Mouse (Mus musculus): ENCODE measurements around the gene Itpk1. TPM values are rescaled to one million over a fixed set of nuclear protein-coding genes. Genes with fewer than 3 reads are reported as not detected.
"Not testable (repeated sequence)": the region's sequence is repeated elsewhere in the genome, so short reads cannot be mapped to it uniquely, and the experiment has no call there.

The Itpk1 gene
- polyA plus RNA-seq, 1 experiment from 2014 or later, result 24.0 TPM

DNA sequence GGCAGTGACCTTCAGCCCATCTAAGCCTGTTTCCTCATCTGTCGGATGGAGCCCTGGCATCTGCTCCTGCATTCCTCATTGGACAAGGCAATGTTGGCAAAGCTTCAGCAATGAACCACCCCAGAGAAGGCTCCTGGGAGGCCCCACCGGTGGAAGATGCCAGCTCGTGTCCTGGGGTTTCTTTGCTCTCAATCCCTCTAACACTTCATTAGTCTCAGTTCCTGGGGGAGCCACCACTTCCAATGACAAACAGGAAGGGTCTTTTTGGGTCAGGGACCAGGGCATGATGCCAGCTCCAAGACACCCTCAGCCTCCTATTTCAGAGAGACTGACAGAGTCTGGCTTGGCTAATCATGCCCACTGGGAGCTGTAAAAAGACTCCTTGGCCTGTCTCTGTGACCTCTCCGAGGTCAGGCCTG, 71.6 kb downstream of the Itpk1 start:
- Histone ChIP-seq H3K27me3 (ENCODE audit: control insufficient read depth, insufficient read depth, low read length) (no peaks in the 10 kb centered on the region), H3K27ac (replicated peaks; ENCODE audit: low read depth, low read length) (no peak overlapping the region), H3K36me3 (ENCODE audit: control insufficient read depth, insufficient read depth, low read length) (no peaks in the 10 kb centered on the region), H3K9ac (replicated peaks; ENCODE audit: low read length) (no peak overlapping the region), H3K4me3 (replicated peaks; ENCODE audit: low read depth, low read length) (no peak overlapping the region), H3K9me3 (ENCODE audit: control insufficient read depth, low read length) (no peaks in the 10 kb centered on the region), H3K4me2 (ENCODE audit: low read length) (no peak overlapping the region), H3K4me1 (ENCODE audit: control insufficient read depth, insufficient read depth, low read length) (peaks cover 9% of the 10 kb centered on the region; the same call in 1 of the 2 replicates)
- 65% methylated on average over 4 of the region's 4 CpGs for WGBS
- ATAC-seq (ENCODE audit: low FRiP score, low TSS enrichment), result no peak
- DNase-seq, result peak; percentile 38

DNA sequence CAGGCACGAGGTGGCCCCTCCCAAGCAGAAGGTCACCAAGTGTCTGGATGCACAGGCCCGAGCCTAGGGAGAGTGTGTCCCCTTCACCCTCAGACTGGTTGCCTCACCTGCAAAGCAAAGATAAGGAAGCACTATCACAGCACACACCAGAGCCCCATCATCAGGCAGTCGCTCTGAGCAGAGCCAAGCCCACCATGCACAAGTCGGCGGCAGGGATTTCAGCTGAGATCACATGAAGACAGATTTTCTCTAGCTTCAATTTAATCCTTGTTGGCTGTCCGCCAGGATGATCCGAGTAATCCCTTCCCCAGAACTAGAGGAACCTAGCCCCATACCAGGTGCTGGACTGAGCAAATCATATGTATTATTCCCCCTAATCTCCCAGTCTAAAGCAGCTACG, 73.0 kb downstream of the Itpk1 start:
- Histone ChIP-seq H3K27me3 (ENCODE audit: control insufficient read depth, insufficient read depth, low read length) (no peaks in the 10 kb centered on the region), H3K9ac (replicated peaks; ENCODE audit: low read length) (no peak overlapping the region), H3K36me3 (ENCODE audit: control insufficient read depth, insufficient read depth, low read length) (no peaks in the 10 kb centered on the region), H3K4me2 (ENCODE audit: low read length) (no peak overlapping the region), H3K4me1 (ENCODE audit: control insufficient read depth, insufficient read depth, low read length) (peaks cover 9% of the 10 kb centered on the region; the same call in 1 of the 2 replicates), H3K4me3 (replicated peaks; ENCODE audit: low read depth, low read length) (no peak overlapping the region), H3K27ac (replicated peaks; ENCODE audit: low read depth, low read length) (peak overlapping the region; percentile 38), H3K9me3 (ENCODE audit: control insufficient read depth, low read length) (no peaks in the 10 kb centered on the region)
- DNase-seq (peak; percentile 85), ATAC-seq (ENCODE audit: low FRiP score, low TSS enrichment) (peak; percentile 51; the same call in 1 of the 2 replicates)
- WGBS, result 38% methylated on average over 8 of the region's 8 CpGs

DNA sequence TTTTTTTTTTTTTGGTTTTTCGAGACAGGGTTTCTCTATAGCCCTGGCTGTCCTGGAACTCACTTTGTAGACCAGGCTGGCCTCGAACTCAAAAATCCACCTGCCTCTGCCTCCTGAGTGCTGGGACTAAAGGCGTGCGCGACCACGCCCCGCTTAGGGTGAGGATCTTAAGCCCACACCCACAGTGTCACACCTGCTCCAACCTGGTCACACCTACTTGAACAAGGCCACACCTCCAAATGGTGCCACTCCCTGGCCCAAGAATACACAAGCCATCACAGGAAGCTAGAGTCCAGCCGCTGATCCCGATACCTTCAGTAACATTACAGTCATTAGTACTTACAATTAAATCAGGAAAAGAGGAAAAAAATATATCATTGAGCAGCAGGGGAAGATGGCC, 74.3 kb downstream of the Itpk1 start:
- H3K9me3 ChIP-seq (ENCODE audit: control insufficient read depth, low read length); H3K4me1 ChIP-seq (ENCODE audit: control insufficient read depth, insufficient read depth, low read length); H3K27me3 ChIP-seq (ENCODE audit: control insufficient read depth, insufficient read depth, low read length); H3K9ac ChIP-seq (replicated peaks; ENCODE audit: low read length); ATAC-seq (ENCODE audit: low FRiP score, low TSS enrichment); H3K27ac ChIP-seq (replicated peaks; ENCODE audit: low read depth, low read length); H3K4me3 ChIP-seq (replicated peaks; ENCODE audit: low read depth, low read length); H3K36me3 ChIP-seq (ENCODE audit: control insufficient read depth, insufficient read depth, low read length); H3K4me2 ChIP-seq (ENCODE audit: low read length); DNase-seq: not testable (repeated sequence)
- WGBS, result 98% methylated on average over 9 of the region's 9 CpGs

DNA sequence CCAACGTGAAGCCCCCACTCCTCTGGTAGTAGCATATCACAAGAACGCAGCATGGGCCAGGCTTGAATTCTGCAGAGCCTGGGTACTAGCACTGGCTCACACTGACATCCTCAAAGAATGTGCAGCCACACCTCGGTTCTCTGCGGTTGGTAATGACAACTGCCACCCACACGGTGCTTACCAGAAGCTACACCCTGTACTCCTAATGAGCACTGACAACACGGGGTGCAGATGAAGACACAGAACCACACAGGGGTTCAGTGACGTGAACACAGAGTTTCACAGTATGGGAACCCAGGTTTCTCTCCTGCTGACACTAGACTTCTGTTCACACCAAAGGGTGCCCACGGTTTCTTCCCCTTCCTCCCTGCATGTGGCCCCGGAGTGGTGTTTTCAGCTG, 76.5 kb downstream of the Itpk1 start:
- 93% methylated on average over 9 of the region's 9 CpGs for WGBS

DNA sequence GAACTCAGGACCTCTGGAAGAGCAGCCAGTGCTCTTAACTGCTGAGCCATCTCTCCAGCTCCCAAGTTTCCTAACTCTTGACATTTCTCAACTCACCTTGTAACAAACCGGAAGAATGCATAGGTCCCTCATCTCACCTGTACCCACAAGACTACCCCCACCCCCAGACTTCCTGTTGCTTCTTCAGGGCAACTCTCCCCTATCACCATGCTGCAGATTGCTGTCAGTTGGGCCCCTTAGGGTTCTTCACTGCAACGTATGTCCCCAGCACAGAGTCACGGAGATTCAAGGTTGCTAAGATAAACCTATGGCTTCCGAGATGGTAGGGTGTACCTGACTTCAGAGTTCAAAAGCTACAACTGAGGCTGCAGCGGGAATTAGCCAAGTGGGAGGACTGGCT, 77.2 kb downstream of the Itpk1 start:
- WGBS, result 96% methylated on average over 5 of the region's 5 CpGs
- Histone ChIP-seq H3K27ac (replicated peaks; ENCODE audit: low read depth, low read length) (no peak overlapping the region), H3K4me1 (ENCODE audit: control insufficient read depth, insufficient read depth, low read length) (peaks cover 7% of the 10 kb centered on the region; the same call in 1 of the 2 replicates), H3K27me3 (ENCODE audit: control insufficient read depth, insufficient read depth, low read length) (no peaks in the 10 kb centered on the region), H3K9ac (replicated peaks; ENCODE audit: low read length) (no peak overlapping the region), H3K4me2 (ENCODE audit: low read length) (no peak overlapping the region), H3K4me3 (replicated peaks; ENCODE audit: low read depth, low read length) (no peak overlapping the region), H3K36me3 (ENCODE audit: control insufficient read depth, insufficient read depth, low read length) (no peaks in the 10 kb centered on the region), H3K9me3 (ENCODE audit: control insufficient read depth, low read length) (no peaks in the 10 kb centered on the region)
- DNase-seq (no peak), ATAC-seq (ENCODE audit: low FRiP score, low TSS enrichment) (no peak)

More for the DNA sequence above, 76.5 kb downstream of the Itpk1 start:
- H3K27me3 ChIP-seq (ENCODE audit: control insufficient read depth, insufficient read depth, low read length), result no peaks in the 10 kb centered on the region
- H3K4me3 ChIP-seq (replicated peaks; ENCODE audit: low read depth, low read length), result no peak overlapping the region
- no peaks in the 10 kb centered on the region for H3K36me3 ChIP-seq (ENCODE audit: control insufficient read depth, insufficient read depth, low read length)
- H3K9ac ChIP-seq (replicated peaks; ENCODE audit: low read length), result no peak overlapping the region
- no peaks in the 10 kb centered on the region for H3K9me3 ChIP-seq (ENCODE audit: control insufficient read depth, low read length)
- H3K4me2 ChIP-seq (ENCODE audit: low read length), result no peak overlapping the region
- ATAC-seq (ENCODE audit: low FRiP score, low TSS enrichment) (no peak), DNase-seq (no peak)
- no peak overlapping the region for H3K27ac ChIP-seq (replicated peaks; ENCODE audit: low read depth, low read length)
- H3K4me1 ChIP-seq (ENCODE audit: control insufficient read depth, insufficient read depth, low read length), result peaks cover 7% of the 10 kb centered on the region; the same call in 1 of the 2 replicates

DNA sequence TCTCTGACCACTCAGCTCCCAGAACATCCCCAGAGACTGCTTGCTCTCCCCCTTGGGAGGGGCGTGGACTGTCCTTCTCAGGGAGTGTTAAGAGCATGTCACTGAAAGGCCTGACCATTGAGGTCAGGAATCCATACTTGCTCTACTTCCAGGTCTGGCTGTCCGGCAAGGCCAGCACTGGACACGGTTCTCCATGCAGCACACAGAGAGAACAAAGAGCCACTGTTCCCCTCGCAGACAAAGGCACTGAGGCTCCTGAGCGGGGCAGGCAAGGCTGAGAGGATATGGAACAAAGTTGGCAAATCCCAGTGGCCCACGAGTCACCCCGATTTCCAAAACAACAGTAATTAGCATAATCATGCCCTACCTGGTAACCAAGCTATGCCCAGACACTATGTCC, 77.9 kb downstream of the Itpk1 start:
- ATAC-seq (ENCODE audit: low FRiP score, low TSS enrichment) (no peak), DNase-seq (no peak)
- peaks cover under 1% of the 10 kb centered on the region; the same call in 1 of the 2 replicates for H3K4me1 ChIP-seq (ENCODE audit: control insufficient read depth, insufficient read depth, low read length)
- no peak overlapping the region for H3K9ac ChIP-seq (replicated peaks; ENCODE audit: low read length)
- H3K4me3 ChIP-seq (replicated peaks; ENCODE audit: low read depth, low read length), result no peak overlapping the region
- no peak overlapping the region for H3K27ac ChIP-seq (replicated peaks; ENCODE audit: low read depth, low read length)
- no peaks in the 10 kb centered on the region for H3K9me3 ChIP-seq (ENCODE audit: control insufficient read depth, low read length)
- WGBS, result 37% methylated on average over 7 of the region's 7 CpGs
- H3K4me2 ChIP-seq (ENCODE audit: low read length), result no peak overlapping the region
- H3K27me3 ChIP-seq (ENCODE audit: control insufficient read depth, insufficient read depth, low read length), result no peaks in the 10 kb centered on the region
- H3K36me3 ChIP-seq (ENCODE audit: control insufficient read depth, insufficient read depth, low read length), result no peaks in the 10 kb centered on the region

DNA sequence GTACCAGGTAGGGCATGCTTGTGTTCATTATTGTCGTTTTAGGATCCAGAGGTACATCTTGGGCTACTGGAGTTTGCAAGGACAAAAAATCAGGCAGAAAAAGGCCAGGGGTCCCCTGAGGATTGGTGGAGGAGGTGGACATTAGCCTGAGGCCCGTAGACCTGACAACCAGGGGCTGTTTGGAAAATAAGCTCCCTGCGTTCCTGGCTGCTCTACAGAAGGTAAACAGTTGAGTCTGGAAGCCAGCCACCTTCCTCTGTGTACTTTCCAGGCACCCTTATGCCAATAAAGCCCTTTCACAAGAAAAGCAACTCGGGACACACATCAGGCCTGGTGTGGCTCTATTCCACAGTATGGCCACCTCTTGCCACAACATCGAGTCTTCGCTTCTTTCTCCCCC, 79.0 kb downstream of the Itpk1 start:
- no peaks in the 10 kb centered on the region for H3K4me1 ChIP-seq (ENCODE audit: control insufficient read depth, insufficient read depth, low read length)
- DNase-seq (no peak), ATAC-seq (ENCODE audit: low FRiP score, low TSS enrichment) (no peak)
- H3K36me3 ChIP-seq (ENCODE audit: control insufficient read depth, insufficient read depth, low read length), result no peaks in the 10 kb centered on the region
- 92% methylated on average over 6 of the region's 6 CpGs for WGBS
- H3K4me3 ChIP-seq (replicated peaks; ENCODE audit: low read depth, low read length), result no peak overlapping the region
- H3K27me3 ChIP-seq (ENCODE audit: control insufficient read depth, insufficient read depth, low read length), result no peaks in the 10 kb centered on the region
- no peak overlapping the region for H3K4me2 ChIP-seq (ENCODE audit: low read length)
- H3K9ac ChIP-seq (replicated peaks; ENCODE audit: low read length), result no peak overlapping the region
- no peak overlapping the region for H3K27ac ChIP-seq (replicated peaks; ENCODE audit: low read depth, low read length)
- H3K9me3 ChIP-seq (ENCODE audit: control insufficient read depth, low read length), result no peaks in the 10 kb centered on the region

DNA sequence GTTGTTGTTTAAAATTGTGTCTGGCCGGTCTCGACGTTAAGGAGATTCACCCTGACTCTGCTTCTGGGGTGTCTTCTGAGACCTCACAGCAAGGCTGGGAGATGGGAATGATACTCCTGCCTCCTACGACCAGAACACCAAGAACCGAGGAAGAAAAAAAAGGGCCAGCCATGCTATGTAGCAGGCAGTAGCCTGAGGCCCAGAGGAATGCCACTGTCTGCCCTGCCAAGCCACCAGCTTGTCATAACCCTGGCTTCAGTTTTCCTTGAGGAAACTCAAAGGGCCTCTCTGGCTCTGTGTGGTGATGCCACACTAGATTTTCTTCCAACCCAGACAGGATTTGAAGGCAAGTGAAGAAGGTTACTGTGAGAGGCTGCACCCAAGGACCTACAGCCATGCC, 79.6 kb downstream of the Itpk1 start:
- Histone ChIP-seq H3K27ac (replicated peaks; ENCODE audit: low read depth, low read length) (no peak overlapping the region), H3K27me3 (ENCODE audit: control insufficient read depth, insufficient read depth, low read length) (no peaks in the 10 kb centered on the region), H3K9ac (replicated peaks; ENCODE audit: low read length) (no peak overlapping the region), H3K36me3 (ENCODE audit: control insufficient read depth, insufficient read depth, low read length) (no peaks in the 10 kb centered on the region), H3K4me3 (replicated peaks; ENCODE audit: low read depth, low read length) (no peak overlapping the region), H3K4me1 (ENCODE audit: control insufficient read depth, insufficient read depth, low read length) (peaks cover under 1% of the 10 kb centered on the region; the same call in 1 of the 2 replicates), H3K9me3 (ENCODE audit: control insufficient read depth, low read length) (no peaks in the 10 kb centered on the region), H3K4me2 (ENCODE audit: low read length) (no peak overlapping the region)
- ATAC-seq (ENCODE audit: low FRiP score, low TSS enrichment) (no peak), DNase-seq (no peak)
- WGBS, result 85% methylated on average over 5 of the region's 5 CpGs

DNA sequence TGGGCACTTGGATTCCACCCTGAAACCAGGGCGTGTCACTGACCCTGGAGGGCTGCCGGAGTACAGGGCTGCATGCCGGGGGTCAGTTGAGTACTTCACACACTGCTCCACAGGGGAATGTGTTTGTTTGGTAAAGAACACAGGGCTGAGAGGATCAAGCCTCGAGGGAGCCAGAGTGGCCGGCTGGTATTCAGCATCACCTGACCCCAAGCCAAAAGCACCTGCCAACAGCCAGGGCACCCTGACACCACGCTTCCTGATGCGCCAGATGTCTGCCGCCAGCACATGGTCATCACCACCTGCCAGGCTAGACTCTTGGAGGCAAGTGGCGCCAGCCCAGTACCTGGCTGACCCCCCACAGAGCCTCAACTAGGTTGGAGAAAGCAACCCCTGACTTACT, 80.9 kb downstream of the Itpk1 start:
- H3K4me2 ChIP-seq (ENCODE audit: low read length), result no peak overlapping the region
- no peaks in the 10 kb centered on the region for H3K9me3 ChIP-seq (ENCODE audit: control insufficient read depth, low read length)
- no peaks in the 10 kb centered on the region for H3K27me3 ChIP-seq (ENCODE audit: control insufficient read depth, insufficient read depth, low read length)
- DNase-seq (no peak), ATAC-seq (ENCODE audit: low FRiP score, low TSS enrichment) (no peak)
- no peaks in the 10 kb centered on the region for H3K36me3 ChIP-seq (ENCODE audit: control insufficient read depth, insufficient read depth, low read length)
- H3K4me1 ChIP-seq (ENCODE audit: control insufficient read depth, insufficient read depth, low read length), result peaks cover 4% of the 10 kb centered on the region; the same call in 1 of the 2 replicates
- no peak overlapping the region for H3K9ac ChIP-seq (replicated peaks; ENCODE audit: low read length)
- WGBS, result 85% methylated on average over 9 of the region's 9 CpGs
- H3K4me3 ChIP-seq (replicated peaks; ENCODE audit: low read depth, low read length), result no peak overlapping the region
- no peak overlapping the region for H3K27ac ChIP-seq (replicated peaks; ENCODE audit: low read depth, low read length)
